Mouse (Mus musculus) kidney, postnatal 0 days (tissue): Measurements from ENCODE around the gene Trp73. TPM values are rescaled to one million over a fixed set of nuclear protein-coding genes. Genes with fewer than 3 reads are reported as not detected.

ENCODE experiments used
- ATAC-seq: fragments of 200-750 bp; cut with Nextera tagmentation; replicated peaks from 2 replicates; pipeline ENCODE4 v1.8.0; 2017; ENCODE audit warnings: low read depth, moderate number of reproducible peaks, moderate TSS enrichment, moderate library complexity; ENCODE audit not compliant: low FRiP score
- DNase-seq: peaks from one replicate; pipeline ENCODE4 v3.0.0-alpha.2; 2016; ENCODE audit warnings: low spot score
- H3K27ac ChIP-seq: fragments of 300-500 bp; sonication (generic); 2 replicates; pipeline ENCODE4 v1.5.1; 2014; ENCODE audit warnings: mild to moderate bottlenecking
- H3K27me3 ChIP-seq: fragments of 300-500 bp; sonication (generic); 2 replicates; pipeline ENCODE4 v1.6.1; 2014; ENCODE audit warnings: low read length, mixed read lengths; ENCODE audit not compliant: insufficient read depth
- H3K36me3 ChIP-seq: fragments of 300-500 bp; sonication (generic); 2 replicates; pipeline ENCODE4 v1.6.1; 2014; ENCODE audit warnings: low read length, mixed read lengths; ENCODE audit not compliant: insufficient read depth
- H3K4me1 ChIP-seq: fragments of 300-500 bp; sonication (generic); replicated peaks from 2 replicates; pipeline ENCODE4 v1.6.1; 2014; ENCODE audit warnings: antibody characterized with exemption, low read length, mixed read lengths; ENCODE audit not compliant: insufficient read depth
- H3K4me2 ChIP-seq: fragments of 300-500 bp; sonication (generic); 2 replicates; pipeline ENCODE4 v1.6.1; 2014; ENCODE audit warnings: mild to moderate bottlenecking, low read length, moderate library complexity, mixed read lengths
- H3K4me3 ChIP-seq: fragments of 300-500 bp; sonication (generic); replicated peaks from 2 replicates; pipeline ENCODE4 v1.5.1; 2014; ENCODE audit warnings: low read depth, low read length
- H3K9ac ChIP-seq: fragments of 300-500 bp; sonication (generic); 2 replicates; pipeline ENCODE4 v1.6.1; 2014; ENCODE audit warnings: low read depth, low read length
- H3K9me3 ChIP-seq: fragments of 300-500 bp; sonication (generic); replicated peaks from 2 replicates; pipeline ENCODE4 v1.6.1; 2016; ENCODE audit warnings: low read length, inconsistent platforms, mixed read lengths
- CTCF ChIP-seq: IDR thresholded peaks from 2 replicates; pipeline ENCODE4 v1.5.1; 2016; ENCODE audit warnings: antibody characterized with exemption, low read depth, mild to moderate bottlenecking, moderate library complexity
- WGBS: fragments of 180-500 bp; shearing (Covaris S2); extraction: QIAGEN DNeasy Blood & Tissue Kit; methylation state at CpG from one replicate; pipeline ENCODE4 v1.1.7; 2014; 5-methylcytosine and 5-hydroxymethylcytosine counted together
- polyA plus RNA-seq: library from polyadenylated mRNA; unstranded; fragments of >200 nt; fragmentation: Nextera tagmentation; extraction: Ambion mirVana; gene quantifications from 2 replicates; pipeline ENCODE4 v1.2.1, GENCODE M21; 2015

The Trp73 gene
- polyA plus RNA-seq, 1 experiment from 2014 or later = 0.25 TPM

GRCm38 (mm10) chr4:154160538-154161390, 20.8 kb upstream of the Trp73 start, which contains the start of gene Tprgl:
Tprgl (minus strand) TSS chr4:154160666.
- peak within 1 kb of the TSS; percentile 93 for H3K4me3 ChIP-seq
- TF ChIP-seq CTCF = no peak

GRCm38 (mm10) chr4:154159961-154160537, 20.0 kb upstream of the Trp73 start:
- Histone ChIP-seq H3K4me3 (peak overlapping the region; percentile 93), H3K36me3 (peaks cover 16% of the 10 kb centered on the region), H3K9me3 (no peaks in the 10 kb centered on the region), H3K27ac (peak overlapping the region; percentile 91), H3K4me2 (peak overlapping the region; percentile 86), H3K9ac (peak overlapping the region; percentile 90), H3K4me1 (peaks cover 15% of the 10 kb centered on the region; the same call in 1 of the 2 replicates), H3K27me3 (no peaks in the 10 kb centered on the region)
- DNase-seq = peak; percentile 48
- TF ChIP-seq CTCF = no peak
- peak; percentile 63 for ATAC-seq
- 1% methylated on average over 45 of the region's 47 CpGs for WGBS

More at GRCm38 (mm10) chr4:154160538-154161390, 20.8 kb upstream of the Trp73 start, which contains the start of gene Tprgl:
- under 1% methylated on average over 67 of the region's 75 CpGs for WGBS
- peaks cover 16% of the 10 kb centered on the region for H3K36me3 ChIP-seq
- no peaks in the 10 kb centered on the region for H3K9me3 ChIP-seq
- ATAC-seq (peak; percentile 96), DNase-seq (peak; percentile 99)
- H3K9ac ChIP-seq = peak within 1 kb of the TSS; percentile 90
- peak within 1 kb of the TSS; percentile 91 for H3K27ac ChIP-seq
- peaks cover 15% of the 10 kb centered on the region; the same call in 1 of the 2 replicates for H3K4me1 ChIP-seq
- H3K4me2 ChIP-seq = peak within 1 kb of the TSS; percentile 86
- no peaks in the 10 kb centered on the region for H3K27me3 ChIP-seq

GRCm38 (mm10) chr4:154159002-154159401, 19.0 kb upstream of the Trp73 start:
- peak; percentile 96 for TF ChIP-seq CTCF
- Histone ChIP-seq H3K9ac (no peak overlapping the region), H3K27ac (no peak overlapping the region), H3K27me3 (no peaks in the 10 kb centered on the region), H3K9me3 (no peaks in the 10 kb centered on the region), H3K4me2 (peak overlapping the region; percentile 86), H3K36me3 (peaks cover 16% of the 10 kb centered on the region), H3K4me1 (peaks cover 15% of the 10 kb centered on the region; the same call in 1 of the 2 replicates), H3K4me3 (no peak overlapping the region)
- peak; percentile 86 for DNase-seq
- WGBS = 22% methylated on average over 6 of the region's 6 CpGs
- ATAC-seq = 0 out of 2 replicates have a peak, but pooled peaks have one; percentile 14

GRCm38 (mm10) chr4:154157970-154158662, 18.1 kb upstream of the Trp73 start:
- no peak for TF ChIP-seq CTCF
- DNase-seq = no peak
- 95% methylated on average over 14 of the region's 14 CpGs for WGBS
- Histone ChIP-seq H3K4me1 (peaks cover 15% of the 10 kb centered on the region; the same call in 1 of the 2 replicates), H3K27ac (no peak overlapping the region), H3K4me3 (no peak overlapping the region), H3K4me2 (no peak overlapping the region), H3K9ac (no peak overlapping the region), H3K27me3 (no peaks in the 10 kb centered on the region), H3K9me3 (no peaks in the 10 kb centered on the region), H3K36me3 (peaks cover 16% of the 10 kb centered on the region)
- ATAC-seq = no peak

- Histone ChIP-seq H3K4me1 (0 out of 2 replicates have a peak, but pooled peaks cover 15% of the 10 kb centered on the region), H3K4me3 (no peak overlapping the region), H3K9me3 (no peaks in the 10 kb centered on the region), H3K27ac (no peak overlapping the region), H3K27me3 (no peaks in the 10 kb centered on the region), H3K36me3 (peaks cover 30% of the 10 kb centered on the region), H3K9ac (no peak overlapping the region), H3K4me2 (no peak overlapping the region)
- DNase-seq (no peak), ATAC-seq (no peak)
- TF ChIP-seq CTCF = no peak
- 82% methylated on average over 7 of the region's 7 CpGs for WGBS
Measured at GRCm38 (mm10) chr4:154156050-154156449, 16.0 kb upstream of the Trp73 start.

- TF ChIP-seq CTCF = no peak
- H3K4me3 ChIP-seq = no peak overlapping the region
- peaks cover 34% of the 10 kb centered on the region for H3K36me3 ChIP-seq
- ATAC-seq (no peak), DNase-seq (no peak)
- no peak overlapping the region for H3K27ac ChIP-seq
- H3K4me1 ChIP-seq = 0 out of 2 replicates have a peak, but pooled peaks cover 4% of the 10 kb centered on the region
- whole genome bisulfite sequencing = 73% methylated on average over 11 of the region's 11 CpGs
- H3K9ac ChIP-seq = no peak overlapping the region
- no peaks in the 10 kb centered on the region for H3K27me3 ChIP-seq
- H3K4me2 ChIP-seq = no peak overlapping the region
- no peaks in the 10 kb centered on the region for H3K9me3 ChIP-seq
Measured at GRCm38 (mm10) chr4:154154104-154154503, 14.1 kb upstream of the Trp73 start.
